Mouse (Mus musculus) hindlimb bud, embryonic 11.5 days (tissue): ENCODE measurements at regions not wholly inside any gene's neighbourhood (a gene's known extent, or its start where the extent isn't known, plus 50 kb on each side); places are given as distances from the start of the nearest gene placed in this dataset.
"Not testable (repeated sequence)": the region's sequence is repeated elsewhere in the genome, so short reads cannot be mapped to it uniquely, and the experiment has no call there.

Experiments used
- DNase-seq: peaks from one replicate; pipeline ENCODE4 v3.0.0-alpha.2; 2012; ENCODE audit warnings: low read depth, low spot score; ENCODE audit errors: extremely low spot score

- no peak for DNase-seq
These were observed 104.0 kb upstream of the Stt3b start for GRCm38 (mm10) chr9:115414190-115414589.

GRCm38 (mm10) chr9:115422786-115423185 lies 112.6 kb upstream of the Stt3b start:
- no peak for DNase-seq

- no peak for DNase-seq
These were observed 116.5 kb upstream of the Stt3b start for GRCm38 (mm10) chr9:115426682-115427081.

GRCm38 (mm10) chr9:115430271-115430670 lies 120.0 kb upstream of the Stt3b start:
- no peak for DNase-seq

- no peak for DNase-seq
These were observed 124.5 kb upstream of the Stt3b start for GRCm38 (mm10) chr9:115434696-115435095.

- DNase-seq, result no peak
These were observed 126.1 kb upstream of the Stt3b start for GRCm38 (mm10) chr9:115436301-115436700.

- not testable (repeated sequence) for DNase-seq
These were observed 128.0 kb upstream of the Stt3b start for GRCm38 (mm10) chr9:115438234-115438633.

GRCm38 (mm10) chr9:115446681-115447080 lies 136.5 kb upstream of the Stt3b start:
- no peak for DNase-seq

- no peak for DNase-seq
These were observed 140.6 kb upstream of the Stt3b start for GRCm38 (mm10) chr9:115450741-115451320.

- DNase-seq, result no peak
These were observed 144.6 kb upstream of the Stt3b start for GRCm38 (mm10) chr9:115454771-115455170.

GRCm38 (mm10) chr9:115456121-115456520 lies 145.9 kb upstream of the Stt3b start:
- DNase-seq, result no peak

GRCm38 (mm10) chr9:115456638-115457037 lies 146.4 kb upstream of the Stt3b start:
- no peak for DNase-seq

GRCm38 (mm10) chr9:115457889-115458710 lies 147.9 kb upstream of the Stt3b start:
- DNase-seq, result no peak

- DNase-seq, result not testable (repeated sequence)
These were observed 148.9 kb upstream of the Stt3b start for GRCm38 (mm10) chr9:115459075-115459474.

GRCm38 (mm10) chr9:115465326-115465725 lies 155.1 kb upstream of the Stt3b start:
- no peak for DNase-seq

GRCm38 (mm10) chr9:115468641-115469040 lies 158.4 kb upstream of the Stt3b start:
- no peak for DNase-seq

- no peak for DNase-seq
These were observed 161.4 kb upstream of the Stt3b start for GRCm38 (mm10) chr9:115471582-115471981.

- DNase-seq, result no peak
These were observed 162.8 kb upstream of the Stt3b start for GRCm38 (mm10) chr9:115473037-115473436.

GRCm38 (mm10) chr9:115473847-115474246 lies 163.6 kb upstream of the Stt3b start:
- DNase-seq, result no peak

- DNase-seq, result no peak
These were observed 164.1 kb upstream of the Stt3b start for GRCm38 (mm10) chr9:115474342-115474741.

GRCm38 (mm10) chr9:115476205-115476604 lies 166.0 kb upstream of the Stt3b start:
- no peak for DNase-seq

GRCm38 (mm10) chr9:115477556-115478220 lies 167.5 kb upstream of the Stt3b start:
- DNase-seq, result no peak
